Mouse (Mus musculus) left cerebral cortex, postnatal 10 days (tissue): Measurements from ENCODE around the gene Npepl1. TPM values are rescaled to one million over a fixed set of nuclear protein-coding genes. Genes with fewer than 3 reads are reported as not detected.

Experiments used
- DNase-seq, 2 experiments: peaks; one replicate each; pipeline ENCODE4 v3.0.0; 2021 to 2022; ENCODE audit warnings: low spot score in 2 of 2, mixed read lengths in 1 of 2; ENCODE audit errors: extremely low spot score in 1 of 2
- intact Hi-C: fragments of 180-260 bp; cut with DNase I; formaldehyde crosslinking; loops from one replicate; pipeline ENCODE4 v1.15.1; 2025
- total RNA-seq, 2 experiments: library from RNA; stranded (reverse); gene quantifications; 2 replicates each; pipeline ENCODE4 v1.2.3; 2021

Npepl1 gene
- total RNA-seq, 2 experiments from 2014 or later, result 14.3 to 15.1 TPM

DNA sequence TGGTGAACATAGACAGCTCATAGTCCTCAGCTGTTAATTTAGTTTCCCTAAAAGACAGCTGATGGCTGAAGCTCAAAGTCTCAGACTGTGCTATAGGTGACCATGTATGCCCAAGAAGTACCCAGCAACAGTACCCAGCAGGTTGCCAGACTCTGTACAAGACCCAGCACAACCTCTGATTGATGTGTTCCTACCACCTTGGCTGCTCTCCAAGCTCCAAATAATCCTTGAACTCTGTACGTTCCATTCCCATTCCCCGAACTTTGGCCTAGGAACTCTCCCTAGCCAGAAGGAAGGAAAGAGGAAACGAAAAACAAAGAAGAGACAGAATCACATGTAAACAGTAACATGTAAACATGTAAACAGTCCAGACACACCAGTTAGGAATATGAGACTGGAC, 50.3 kb downstream of the Npepl1 start:
- intact Hi-C loops, result no loop called here
- no peak for DNase-seq

Other genes with a start within 250 kb of the Npepl1 start
- gene Stx16, start 34.0 kb upstream of the Npepl1 start, total RNA-seq, result 10 to 100 TPM; 36.0 to 37.3 TPM
- gene Gnas, start 174.0 kb downstream of the Npepl1 start, total RNA-seq, result 1,000 to 10,000 TPM; 1,952 to 1,966 TPM
- 1 to 10 TPM; 2.2 to 2.6 TPM for gene Gm20721, start 236.4 kb downstream of the Npepl1 start, total RNA-seq